ENCODE assay signal across 8 mouse cellular contexts in genomic region chr3:69156484-69156883, GRCm38 (mm10). TPM values are rescaled to one million over a fixed set of nuclear protein-coding genes. Genes with fewer than 3 reads are reported as not detected.
DNase-seq lines count a peak whose midpoint lies in the region; ATAC-seq lines count a peak whose summit lies in the region.

No protein-coding gene starts in this region.

- H3K27ac ChIP-seq in kidney, embryonic 16.5 days (ENCODE audit: low read length), result no peak overlapping the region
- H3K27ac ChIP-seq in limb, embryonic 13.5 days, result no peak overlapping the region
- no peak overlapping the region for H3K27ac ChIP-seq in hindbrain, embryonic 14.5 days

- 69% methylated on average over 13 of the region's 13 CpGs for WGBS in kidney, embryonic 16.5 days
- 62% methylated on average over 13 of the region's 13 CpGs for WGBS in limb, embryonic 13.5 days
- WGBS in hindbrain, embryonic 14.5 days, result 87% methylated on average over 13 of the region's 13 CpGs

- DNase-seq in kidney, adult 9 months, result peak; percentile 27
- peak; percentile 13 for DNase-seq in adrenal gland, postnatal 10 days
- peak; percentile 89 for DNase-seq in splenic B cell, adult 2 months (ENCODE audit: low read depth, low spot score)
- no peak for DNase-seq in hindbrain, embryonic 14.5 days (ENCODE audit: low spot score)
- no peak for DNase-seq in adipocyte (ENCODE audit: low spot score)

- no peak for ATAC-seq in kidney, embryonic 16.5 days (ENCODE audit: low FRiP score, low TSS enrichment)
- peak; percentile 48; the same call in 1 of the 2 replicates for ATAC-seq in limb, embryonic 13.5 days (ENCODE audit: low FRiP score, low read depth)
- no peak for ATAC-seq in hindbrain, embryonic 14.5 days (ENCODE audit: low FRiP score)
- no peak for ATAC-seq in frontal cortex, adult (ENCODE audit: low TSS enrichment)

- no peaks in the 10 kb centered on the region for H3K4me1 ChIP-seq in kidney, embryonic 16.5 days (ENCODE audit: insufficient read depth, low read length)
- peaks cover 7% of the 10 kb centered on the region for H3K4me1 ChIP-seq in limb, embryonic 13.5 days
- H3K4me1 ChIP-seq in hindbrain, embryonic 14.5 days (replicated peaks; ENCODE audit: control insufficient read depth, insufficient read depth, low read length), result no peaks in the 10 kb centered on the region

- H3K27me3 ChIP-seq in kidney, embryonic 16.5 days (ENCODE audit: insufficient read depth, low read length), result no peaks in the 10 kb centered on the region
- no peaks in the 10 kb centered on the region for H3K27me3 ChIP-seq in limb, embryonic 13.5 days
- no peaks in the 10 kb centered on the region for H3K27me3 ChIP-seq in splenic B cell, adult 2 months (ENCODE audit: control insufficient read depth, insufficient read depth, low read length, poor library complexity, severe bottlenecking)
- H3K27me3 ChIP-seq in hindbrain, embryonic 14.5 days (ENCODE audit: control insufficient read depth, insufficient read depth, low read length), result no peaks in the 10 kb centered on the region

- no peaks in the 10 kb centered on the region for H3K36me3 ChIP-seq in kidney, embryonic 16.5 days (ENCODE audit: insufficient read depth, low read length)
- H3K36me3 ChIP-seq in limb, embryonic 13.5 days, result no peaks in the 10 kb centered on the region
- H3K36me3 ChIP-seq in splenic B cell, adult 2 months (ENCODE audit: control insufficient read depth, insufficient read depth, low read length, poor library complexity, severe bottlenecking), result no peaks in the 10 kb centered on the region
- H3K36me3 ChIP-seq in hindbrain, embryonic 14.5 days (replicated peaks; ENCODE audit: control insufficient read depth, insufficient read depth), result no peaks in the 10 kb centered on the region

- no peak overlapping the region for H3K4me3 ChIP-seq in kidney, embryonic 16.5 days (ENCODE audit: low read length)
- H3K4me3 ChIP-seq in limb, embryonic 13.5 days, result no peak overlapping the region
- no peak overlapping the region for H3K4me3 ChIP-seq in hindbrain, embryonic 14.5 days (replicated peaks; ENCODE audit: low read length)

- no peak overlapping the region for H3K9ac ChIP-seq in kidney, embryonic 16.5 days (replicated peaks; ENCODE audit: low read length)
- H3K9ac ChIP-seq in limb, embryonic 13.5 days, result no peak overlapping the region
- no peak overlapping the region for H3K9ac ChIP-seq in hindbrain, embryonic 14.5 days

- no peak overlapping the region for H3K4me2 ChIP-seq in kidney, embryonic 16.5 days (replicated peaks; ENCODE audit: low read depth, low read length)
- H3K4me2 ChIP-seq in limb, embryonic 13.5 days (replicated peaks), result no peak overlapping the region
- no peak overlapping the region for H3K4me2 ChIP-seq in hindbrain, embryonic 14.5 days (replicated peaks)

- H3K9me3 ChIP-seq in kidney, embryonic 16.5 days (ENCODE audit: low read length), result no peaks in the 10 kb centered on the region
- no peaks in the 10 kb centered on the region for H3K9me3 ChIP-seq in limb, embryonic 13.5 days
- no peaks in the 10 kb centered on the region for H3K9me3 ChIP-seq in hindbrain, embryonic 14.5 days (ENCODE audit: control insufficient read depth, low read length)

RNA-seq across cellular contexts. Expression of gene Kpna4, which starts 29.6 kb away (rescaled TPM):
- polyA plus RNA-seq in kidney, embryonic 16.5 days (2015; fragmentation: Nextera tagmentation; extraction: Ambion mirVana), result 27.8 and 30.6 TPM in 2 replicates
- total RNA-seq in adrenal gland, postnatal 10 days (2021), result 10 to 100 TPM; 52.9 to 61.2 TPM
- polyA plus RNA-seq in limb, embryonic 13.5 days (2015; fragmentation: Nextera tagmentation; extraction: Ambion mirVana), result 29.9 and 30.9 TPM in 2 replicates
- polyA plus RNA-seq in hindbrain, embryonic 14.5 days (2014; fragmentation: Nextera tagmentation; extraction: Ambion mirVana), result 40.9 and 49.1 TPM in 2 replicates

Comparison
In these comparisons a context has a peak if more than half of its experiments do, and no peak if none do; other contexts are left out.
1. DNase-seq: peak in kidney, adult 9 months (single experiment), adrenal gland, postnatal 10 days (single experiment) and splenic B cell, adult 2 months (single experiment); none in hindbrain, embryonic 14.5 days (single experiment) and adipocyte (single experiment).